Mouse (Mus musculus): ENCODE measurements around the gene Urm1.
"Not testable (repeated sequence)": the region's sequence is repeated elsewhere in the genome, so short reads cannot be mapped to it uniquely, and the experiment has no call there.

The Urm1 gene

GRCm38 (mm10) chr2:29820025-29820817, at the start of gene Urm1:
Urm1 (plus strand) TSS chr2:29820075.
- in situ Hi-C loops (cut with MboI, MseI): no loop called here

- in situ Hi-C loops (cut with MboI, MseI): no loop called here
These were observed 49.7 kb upstream of the Urm1 start for GRCm38 (mm10) chr2:29770162-29770561.

- in situ Hi-C loops (cut with MboI, MseI): no loop called here
These were observed 48.0 kb upstream of the Urm1 start for GRCm38 (mm10) chr2:29771611-29772461.

GRCm38 (mm10) chr2:29773323-29773722, 46.6 kb upstream of the Urm1 start:
- in situ Hi-C loops (cut with MboI, MseI): no loop called here

GRCm38 (mm10) chr2:29781256-29781655, 38.6 kb upstream of the Urm1 start:
- in situ Hi-C loops (cut with MboI, MseI): not testable (repeated sequence)

GRCm38 (mm10) chr2:29784290-29784689, 35.6 kb upstream of the Urm1 start:
- in situ Hi-C loops (cut with MboI, MseI): no loop called here

GRCm38 (mm10) chr2:29787104-29787917, 32.6 kb upstream of the Urm1 start, which contains the start of gene Coq4:
Coq4 (plus strand) TSS chr2:29787493.
- in situ Hi-C loops (cut with MboI, MseI): no loop called here

- in situ Hi-C loops (cut with MboI, MseI): no loop called here
These were observed 31.8 kb upstream of the Urm1 start, which contains the start of gene Trub2 for GRCm38 (mm10) chr2:29787937-29788681. Trub2 (minus strand) TSS chr2:29788502.

- in situ Hi-C loops (cut with MboI, MseI): no loop called here
These were observed 26.9 kb upstream of the Urm1 start for GRCm38 (mm10) chr2:29792772-29793487.

- in situ Hi-C loops (cut with MboI, MseI): no loop called here
These were observed 17.6 kb upstream of the Urm1 start, which contains the start of gene Slc27a4 for GRCm38 (mm10) chr2:29802075-29802826. Slc27a4 (plus strand) TSS chr2:29802634.

- in situ Hi-C loops (cut with MboI, MseI): no loop called here
These were observed 17.1 kb upstream of the Urm1 start for GRCm38 (mm10) chr2:29802827-29803201.

- in situ Hi-C loops (cut with MboI, MseI): no loop called here
These were observed 16.5 kb upstream of the Urm1 start for GRCm38 (mm10) chr2:29803400-29803831.

- in situ Hi-C loops (cut with MboI, MseI): loop anchor here (5.0 kb wide), 1 partner anchor 51 kb away; the partner anchor contains the start of gene Cercam
These were observed 4.0 kb upstream of the Urm1 start for GRCm38 (mm10) chr2:29815678-29816371.

- in situ Hi-C loops (cut with MboI, MseI): loop anchor here (5.0 kb wide), 1 partner anchor 50 kb away; the partner anchor contains the start of gene Cercam
These were observed 2.2 kb upstream of the Urm1 start for GRCm38 (mm10) chr2:29817426-29818232.

GRCm38 (mm10) chr2:29819363-29819762, 512 bp upstream of the Urm1 start:
- in situ Hi-C loops (cut with MboI, MseI): loop anchor here (5.0 kb wide), 1 partner anchor 48 kb away; the partner anchor contains the start of gene Cercam

GRCm38 (mm10) chr2:29826318-29826925, 6.5 kb downstream of the Urm1 start:
- in situ Hi-C loops (cut with MboI, MseI): no loop called here
